Comparison of ENCODE assay signal across 9 mouse cellular contexts in genomic region chr6:34988081-34988761, GRCm38 (mm10). TPM values are rescaled to one million over a fixed set of nuclear protein-coding genes. Genes with fewer than 3 reads are reported as not detected.
DNase-seq lines count a peak whose midpoint lies in the region; ATAC-seq and TF ChIP-seq lines count a peak whose summit lies in the region.
"Had no signal": no experiment of that assay in that cellular context is flagged by ENCODE, and none has a peak within 500 bp of the region (broad histone marks: within the 10 kb centered on the region; RNA-seq: fewer than 3 reads in every experiment).

Slc23a4 (minus strand) TSS chr6:34988404.

- TF ChIP-seq CTCF in small intestine, adult 2 months (IDR thresholded peaks at IDR 0.05; ENCODE audit: extremely low read depth, insufficient read length, insufficient replicate concordance, low read depth, low read length) = no peak

- TF ChIP-seq POLR2A in small intestine, adult 2 months (IDR thresholded peaks at IDR 0.05; ENCODE audit: low read depth, low read length) = no peak

- H3K36me3 ChIP-seq in kidney, embryonic 14.5 days (ENCODE audit: control insufficient read depth, insufficient read depth, low read length) = no peaks in the 10 kb centered on the region
- no peaks in the 10 kb centered on the region for H3K36me3 ChIP-seq in forebrain, embryonic 12.5 days (replicated peaks)
- H3K36me3 ChIP-seq in liver, embryonic 11.5 days (ENCODE audit: control insufficient read depth, insufficient read depth, low read length) = no peaks in the 10 kb centered on the region
- H3K36me3 ChIP-seq in small intestine, adult 2 months (ENCODE audit: control insufficient read depth, insufficient read depth, low read length) = no peaks in the 10 kb centered on the region

- H3K9ac ChIP-seq in kidney, embryonic 14.5 days (ENCODE audit: low read depth, low read length) = peak within 1 kb of the TSS; percentile 31; the same call in 1 of the 2 replicates
- H3K9ac ChIP-seq in forebrain, embryonic 12.5 days = no peak within 1 kb of the TSS
- peak within 1 kb of the TSS; percentile 40 for H3K9ac ChIP-seq in liver, embryonic 11.5 days (ENCODE audit: low read depth, low read length)

- no peaks in the 10 kb centered on the region for H3K9me3 ChIP-seq in kidney, embryonic 14.5 days (ENCODE audit: control insufficient read depth, low read length)
- H3K9me3 ChIP-seq in forebrain, embryonic 12.5 days = no peaks in the 10 kb centered on the region
- no peaks in the 10 kb centered on the region for H3K9me3 ChIP-seq in liver, embryonic 11.5 days (ENCODE audit: control insufficient read depth, low read length)

- DNase-seq in kidney, postnatal 25 days = no peak
- DNase-seq in liver, embryonic 11.5 days (ENCODE audit: low spot score) = no peak
- DNase-seq in right cerebral cortex, postnatal 14 days = no peak
- no peak for DNase-seq in cerebellum, postnatal 25 days
- DNase-seq in adrenal gland, adult 2 months = no peak

- 11% methylated on average over 20 of the region's 20 CpGs for WGBS in kidney, embryonic 14.5 days
- 8% methylated on average over 20 of the region's 20 CpGs for whole genome bisulfite sequencing in forebrain, embryonic 12.5 days
- 12% methylated on average over 20 of the region's 20 CpGs for WGBS in liver, embryonic 11.5 days
- WGBS in small intestine, adult 2 months = 8% methylated on average over 20 of the region's 20 CpGs

- no peak within 1 kb of the TSS for H3K27ac ChIP-seq in kidney, embryonic 14.5 days (ENCODE audit: low read depth, low read length)
- no peak within 1 kb of the TSS for H3K27ac ChIP-seq in forebrain, embryonic 12.5 days
- no peak within 1 kb of the TSS for H3K27ac ChIP-seq in liver, embryonic 11.5 days (ENCODE audit: low read depth, low read length)
- H3K27ac ChIP-seq in small intestine, adult 2 months (ENCODE audit: insufficient read depth, low read depth, low read length) = peak within 1 kb of the TSS; percentile 61
- H3K27ac ChIP-seq: macrophage had no signal

- no peaks in the 10 kb centered on the region for H3K27me3 ChIP-seq in kidney, embryonic 14.5 days (ENCODE audit: control insufficient read depth, insufficient read depth, low read length)
- 0 out of 2 replicates have a peak, but pooled peaks cover 8% of the 10 kb centered on the region for H3K27me3 ChIP-seq in forebrain, embryonic 12.5 days
- H3K27me3 ChIP-seq in liver, embryonic 11.5 days (replicated peaks; ENCODE audit: control insufficient read depth, insufficient read depth, low read length) = no peaks in the 10 kb centered on the region
- no peaks in the 10 kb centered on the region for H3K27me3 ChIP-seq in small intestine, adult 2 months (ENCODE audit: control insufficient read depth, insufficient read depth, low read length)

- H3K4me1 ChIP-seq in kidney, embryonic 14.5 days (ENCODE audit: control insufficient read depth, insufficient read depth, low read length) = peaks cover 10% of the 10 kb centered on the region
- peaks cover 9% of the 10 kb centered on the region for H3K4me1 ChIP-seq in forebrain, embryonic 12.5 days
- peaks cover 9% of the 10 kb centered on the region for H3K4me1 ChIP-seq in liver, embryonic 11.5 days (replicated peaks; ENCODE audit: control insufficient read depth, insufficient read depth, low read length)
- peaks cover 8% of the 10 kb centered on the region for H3K4me1 ChIP-seq in small intestine, adult 2 months (ENCODE audit: control insufficient read depth, insufficient read depth, insufficient read length, low read length)

- peak; percentile 41; the same call in 1 of the 2 replicates for ATAC-seq in kidney, embryonic 14.5 days (ENCODE audit: low FRiP score, low TSS enrichment)
- ATAC-seq in forebrain, embryonic 12.5 days (ENCODE audit: low FRiP score) = no peak
- peak; percentile 49 for ATAC-seq in liver, embryonic 11.5 days (replicated peaks; ENCODE audit: low FRiP score)

- H3K4me2 ChIP-seq in kidney, embryonic 14.5 days (replicated peaks; ENCODE audit: low read depth, low read length) = peak within 1 kb of the TSS; percentile 26
- peak within 1 kb of the TSS; percentile 37 for H3K4me2 ChIP-seq in forebrain, embryonic 12.5 days
- H3K4me2 ChIP-seq in liver, embryonic 11.5 days = peak within 1 kb of the TSS; percentile 48

- peak within 1 kb of the TSS; percentile 2; the same call in 1 of the 2 replicates for H3K4me3 ChIP-seq in kidney, embryonic 14.5 days (ENCODE audit: low read length)
- peak within 1 kb of the TSS; percentile 7; the same call in 1 of the 2 replicates for H3K4me3 ChIP-seq in forebrain, embryonic 12.5 days (replicated peaks)
- H3K4me3 ChIP-seq in liver, embryonic 11.5 days (ENCODE audit: low read depth, low read length) = peak within 1 kb of the TSS; percentile 2
- H3K4me3 ChIP-seq in small intestine, adult 2 months (ENCODE audit: low read depth, low read length) = peak within 1 kb of the TSS; percentile 66

RNA-seq across cellular contexts. Expression of gene Slc23a4, which starts in this region (rescaled TPM):
- 0.44 and 0.61 TPM in 2 replicates for polyA plus RNA-seq in kidney, embryonic 14.5 days (2014; fragmentation: Nextera tagmentation; extraction: Ambion mirVana)
- 0.40 and 0.76 TPM in 2 replicates for polyA plus RNA-seq in forebrain, embryonic 12.5 days (2016; fragmentation: Nextera tagmentation; extraction: Ambion mirVana)
- 0.71 and 0.86 TPM in 2 replicates for polyA plus RNA-seq in liver, embryonic 11.5 days (2014; fragmentation: Nextera tagmentation; extraction: Ambion mirVana)
- polyA plus RNA-seq in small intestine, adult 2 months (2012; rRNA removed) = 76.2 and 221 TPM in 2 replicates
- under 1 TPM; 0.23 to 0.41 TPM for total RNA-seq in adrenal gland, adult 2 months (2021)
- 0.92 and 0.95 TPM in 2 replicates for polyA plus RNA-seq in adrenal gland, adult 2 months (2012; rRNA removed)

Comparison
In these comparisons a context has a peak if more than half of its experiments do, and no peak if none do; other contexts are left out.
1. RNA of gene Slc23a4 (polyA plus RNA-seq): 76.2 to 221 TPM in small intestine, adult 2 months; 0.92 to 0.95 TPM in adrenal gland, adult 2 months, 0.71 to 0.86 TPM in liver, embryonic 11.5 days, 0.44 to 0.61 TPM in kidney, embryonic 14.5 days and 0.40 to 0.76 TPM in forebrain, embryonic 12.5 days; every median in the first group is over 10 times any median in the second.
2. Peak in ATAC-seq, H3K4me3 ChIP-seq, H3K9ac ChIP-seq and H3K4me2 ChIP-seq in kidney, embryonic 14.5 days; RNA of the gene not detected or under 1 TPM.
3. Peak in ATAC-seq, H3K4me3 ChIP-seq, H3K9ac ChIP-seq and H3K4me2 ChIP-seq in liver, embryonic 11.5 days; RNA of the gene not detected or under 1 TPM.
4. H3K4me3 ChIP-seq: peak in every context shown above with its lines; median percentile 66 in small intestine, adult 2 months; 7 in forebrain, embryonic 12.5 days; 2 in kidney, embryonic 14.5 days; 2 in liver, embryonic 11.5 days.
5. Peak in every context shown above with its lines, with median percentiles within 50 percentile points of each other: H3K4me2 ChIP-seq.